Mouse (Mus musculus) adrenal gland, adult 2 months (tissue): ENCODE results near the gene Bmx. TPM values are rescaled to one million over a fixed set of nuclear protein-coding genes. Genes with fewer than 3 reads are reported as not detected.

Experiments used
- DNase-seq: peaks from one replicate; pipeline ENCODE4 v3.0.0; 2021
- long read RNA-seq: library from polyadenylated mRNA; stranded (forward); transcript quantifications from one replicate; pipeline ENCODE4 v2.0.0, GENCODE M21; 2021
- polyA plus RNA-seq: library from polyadenylated mRNA; depleted of rRNA; stranded (reverse); fragments of >200 nt; gene quantifications from 2 replicates; pipeline ENCODE4 v1.2.3, GENCODE M21; 2012; rRNA removed
- total RNA-seq, 2 experiments: library from RNA; stranded (reverse); gene quantifications; 2 replicates each; pipeline ENCODE4 v1.2.3; 2021

The Bmx gene
- total RNA-seq = under 1 TPM; 0.17 to 0.66 TPM
- polyA plus RNA-seq = 0.03 TPM in 1 of 2 replicates, not detected in the other
- long read RNA-seq = 0 reads

DNA sequence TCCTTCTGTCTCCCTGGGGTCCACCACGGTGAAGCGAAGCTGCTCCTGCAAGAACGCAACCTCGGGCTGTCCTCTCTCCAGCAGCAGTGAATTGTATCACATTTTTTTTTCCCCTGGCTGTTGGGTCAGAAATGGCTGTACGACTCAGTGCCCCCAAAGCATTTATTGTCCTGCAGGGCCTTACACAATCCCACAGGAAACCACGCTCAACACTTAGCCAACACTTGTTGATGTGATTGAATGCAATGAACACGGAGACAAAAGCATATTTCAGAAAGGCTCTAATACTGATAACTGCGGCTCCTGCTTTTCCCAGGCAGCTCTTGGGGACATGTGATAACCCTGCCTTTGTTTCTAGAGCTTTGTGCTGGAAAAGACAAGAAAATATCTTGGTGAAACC is at the start of gene Bmx:
TSS of gene Bmx (minus strand) at position 137 of the 400 bp plus-strand sequence.
- no peak for DNase-seq

- DNase-seq = peak; percentile 18
Measured at GRCm38 (mm10) chrX:164306250-164306649, 48.3 kb upstream of the Bmx start.

DNA sequence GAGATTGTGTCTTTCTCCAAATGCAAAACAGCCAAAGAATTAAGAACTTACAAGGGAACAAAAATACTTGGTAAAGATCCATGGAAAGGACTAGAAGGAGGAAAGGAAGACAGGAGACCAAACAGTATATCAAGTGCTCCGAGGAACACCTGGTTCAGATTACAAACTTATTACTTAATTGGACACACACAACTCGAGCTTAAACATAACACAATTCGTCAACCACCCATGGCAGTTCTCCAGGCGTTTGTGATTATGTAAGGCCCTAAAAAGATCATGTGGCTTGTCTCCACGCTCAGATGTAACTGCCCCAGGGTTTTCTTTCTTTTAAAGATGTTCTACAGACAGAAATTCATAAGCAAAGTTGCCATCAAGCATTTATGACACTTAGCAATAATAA is 33.2 kb upstream of the Bmx start:
- DNase-seq = no peak

DNA sequence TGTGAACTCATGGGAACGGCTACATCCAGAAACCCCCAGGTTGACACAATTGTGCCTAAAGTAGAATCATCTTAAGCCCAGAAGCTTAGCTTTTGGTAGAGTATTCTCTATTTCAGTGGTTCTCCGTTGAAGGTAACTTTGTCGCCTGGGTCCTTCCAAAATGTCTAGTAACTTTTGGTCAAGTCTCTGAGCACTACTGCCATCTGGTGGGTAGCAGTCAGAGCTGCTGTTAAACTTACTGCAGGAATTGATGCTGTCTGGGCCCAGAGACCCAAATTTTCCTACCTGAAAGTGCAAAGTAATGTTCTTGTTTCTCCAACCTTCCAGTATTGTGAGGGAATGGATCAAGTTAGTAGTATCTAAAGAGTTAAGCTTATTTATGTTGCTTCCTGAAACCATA is 29.1 kb upstream of the Bmx start:
- peak; percentile 18 for DNase-seq

- DNase-seq = no peak
Measured at GRCm38 (mm10) chrX:164283808-164284207, 25.8 kb upstream of the Bmx start.

DNA sequence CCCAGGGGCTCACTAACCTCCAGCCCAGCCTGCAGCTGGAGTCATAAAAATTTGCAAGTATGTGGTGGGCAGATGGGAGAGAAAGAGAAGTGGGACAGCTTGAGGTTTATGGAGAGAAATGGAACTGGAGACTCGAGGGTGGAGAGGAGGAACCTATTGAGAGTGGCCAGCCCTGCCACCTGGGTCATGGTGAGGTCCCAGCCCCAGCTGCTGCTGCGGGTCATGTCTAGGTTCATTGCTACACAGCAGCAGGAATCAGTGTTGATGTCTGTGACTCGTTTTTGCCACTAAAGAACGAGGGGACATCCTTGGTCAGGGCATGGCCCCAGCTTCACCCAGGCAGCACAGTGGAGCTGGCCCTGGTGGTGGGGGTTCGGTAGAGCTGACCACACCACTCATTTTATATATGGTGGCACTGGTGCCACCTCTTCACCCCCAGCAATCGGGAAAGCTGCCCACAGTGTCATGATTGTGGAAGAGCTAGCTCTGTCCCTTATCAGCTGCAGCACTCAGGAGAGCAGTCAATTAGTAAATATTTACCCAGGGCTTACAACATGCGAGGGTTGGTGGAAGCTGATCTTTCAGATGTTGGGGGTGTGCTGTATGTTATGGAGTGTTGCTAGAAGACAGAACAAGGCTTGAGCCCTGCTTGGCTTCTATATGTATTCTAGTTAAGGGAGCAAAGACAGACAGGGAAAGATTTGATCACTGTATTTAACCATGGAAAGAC is 23.1 kb upstream of the Bmx start:
- no peak for DNase-seq

- DNase-seq = no peak
Measured at GRCm38 (mm10) chrX:164275536-164275935, 17.5 kb upstream of the Bmx start.

GRCm38 (mm10) chrX:164270603-164271002 is 12.6 kb upstream of the Bmx start:
- no peak for DNase-seq

DNA sequence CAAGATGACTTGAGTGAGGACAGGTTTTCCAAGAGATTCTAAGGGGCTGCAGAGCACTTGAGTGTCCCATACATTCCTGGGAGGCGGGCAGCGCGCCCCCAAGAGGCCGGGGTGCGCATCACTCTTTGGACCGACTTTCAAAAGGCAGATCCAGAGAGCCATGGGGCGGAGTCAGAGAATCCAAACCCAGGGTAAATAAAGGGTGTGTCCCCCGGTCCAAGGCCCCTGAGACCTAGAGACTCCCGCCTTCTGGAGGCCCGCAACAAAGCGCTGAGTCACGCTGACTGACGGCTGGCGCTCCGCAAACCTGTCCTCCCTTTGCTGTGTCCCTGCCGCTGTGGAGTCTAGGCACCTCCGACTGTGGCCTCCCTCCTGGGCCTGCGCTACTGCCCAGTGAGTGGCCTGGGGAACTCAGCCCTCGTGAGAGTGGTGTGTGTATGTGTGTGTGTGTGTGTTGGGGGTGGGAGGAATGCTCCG is 11.3 kb upstream of the Bmx start, which contains the start of gene Pir:
TSS of gene Pir (plus strand) at position 87 of the 477 bp plus-strand sequence.
- peak; percentile 65 for DNase-seq

GRCm38 (mm10) chrX:164264861-164265260 is 6.9 kb upstream of the Bmx start:
- no peak for DNase-seq

DNA sequence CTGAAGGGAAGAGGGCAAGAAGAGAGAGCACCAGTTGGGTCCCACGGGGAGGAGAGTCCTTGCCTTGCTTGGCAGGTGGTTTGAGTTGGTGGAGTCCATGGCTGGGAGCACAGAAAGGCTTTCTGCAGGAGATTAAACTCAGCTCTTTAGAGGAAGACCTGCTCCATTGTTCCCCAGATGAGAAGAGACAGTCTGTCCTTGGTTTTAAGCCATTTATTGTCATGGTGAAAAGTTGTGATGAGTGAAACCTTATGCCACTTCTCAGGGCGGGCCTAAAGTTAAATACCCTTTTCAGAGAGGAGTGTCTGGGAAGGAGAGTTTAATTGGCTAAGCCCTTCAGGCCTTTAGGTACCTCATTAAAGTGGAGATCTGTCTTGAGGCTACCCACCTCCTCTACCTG is 4.3 kb upstream of the Bmx start:
- no peak for DNase-seq

DNA sequence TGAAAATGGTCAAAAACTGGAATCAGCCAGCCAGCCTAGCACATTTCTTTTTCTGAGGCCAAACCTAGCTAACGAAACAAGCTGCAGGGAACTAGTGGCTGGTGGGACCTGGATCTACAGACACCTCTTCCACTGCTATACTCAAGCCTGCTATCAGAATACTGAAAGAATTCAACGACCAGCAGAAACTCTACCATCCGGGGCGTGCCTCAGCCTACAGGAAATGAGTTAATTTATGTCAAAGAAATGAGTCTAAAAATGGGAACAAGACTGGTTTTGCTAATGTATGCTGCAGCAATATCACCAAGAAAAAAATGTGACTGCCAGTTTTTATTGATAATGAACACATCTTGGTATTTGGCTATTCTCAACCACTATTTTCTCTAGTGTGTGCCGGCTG is 669 bp upstream of the Bmx start:
- no peak for DNase-seq

GRCm38 (mm10) chrX:164256527-164256926 is 1.5 kb downstream of the Bmx start:
- DNase-seq = no peak

DNA sequence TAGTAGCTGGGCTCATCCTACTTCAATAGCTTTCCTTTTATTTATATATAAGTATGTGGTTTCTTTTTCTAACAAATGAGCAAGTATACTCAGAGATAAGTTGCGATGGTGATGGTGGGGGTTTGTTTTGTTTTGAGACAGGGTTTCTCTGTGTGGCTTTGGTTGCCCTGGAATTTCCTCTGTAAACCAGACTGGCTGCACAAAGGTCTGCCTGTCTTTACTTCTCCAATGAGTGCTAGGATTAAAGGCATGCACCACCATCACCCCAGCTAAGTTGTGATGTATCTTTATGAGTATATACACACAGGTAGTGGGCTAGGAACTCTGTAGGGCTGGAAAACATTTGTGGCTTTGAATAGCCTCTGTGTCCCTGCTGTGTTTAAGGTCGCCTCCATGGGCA is 11.3 kb downstream of the Bmx start:
- no peak for DNase-seq

- DNase-seq = no peak
Measured at GRCm38 (mm10) chrX:164245714-164246113, 12.3 kb downstream of the Bmx start.

DNA sequence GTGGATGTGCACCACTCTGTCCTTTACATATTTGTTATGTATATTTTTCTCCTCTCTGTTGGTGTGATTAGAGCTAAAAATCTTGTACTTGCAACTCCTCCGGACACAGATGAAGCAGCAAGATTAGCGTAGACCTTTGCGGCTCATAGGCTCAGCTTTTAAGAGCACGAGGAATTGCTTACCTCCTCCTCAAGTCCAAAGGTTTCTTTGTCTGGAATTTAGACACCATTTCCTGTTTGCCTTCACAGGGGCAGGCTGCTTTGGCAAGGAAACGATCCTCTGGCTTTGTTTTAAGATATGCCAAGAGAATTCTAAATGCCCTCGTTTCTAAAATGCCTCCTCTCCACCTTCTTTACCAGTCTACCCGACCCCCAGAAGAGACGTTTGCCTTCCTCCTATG is 24.6 kb downstream of the Bmx start:
- DNase-seq = no peak

- peak; percentile 10 for DNase-seq
Measured at GRCm38 (mm10) chrX:164221989-164222388, 36.0 kb downstream of the Bmx start.

- DNase-seq = no peak
Measured at GRCm38 (mm10) chrX:164200547-164200946, 57.4 kb downstream of the Bmx start.

DNA sequence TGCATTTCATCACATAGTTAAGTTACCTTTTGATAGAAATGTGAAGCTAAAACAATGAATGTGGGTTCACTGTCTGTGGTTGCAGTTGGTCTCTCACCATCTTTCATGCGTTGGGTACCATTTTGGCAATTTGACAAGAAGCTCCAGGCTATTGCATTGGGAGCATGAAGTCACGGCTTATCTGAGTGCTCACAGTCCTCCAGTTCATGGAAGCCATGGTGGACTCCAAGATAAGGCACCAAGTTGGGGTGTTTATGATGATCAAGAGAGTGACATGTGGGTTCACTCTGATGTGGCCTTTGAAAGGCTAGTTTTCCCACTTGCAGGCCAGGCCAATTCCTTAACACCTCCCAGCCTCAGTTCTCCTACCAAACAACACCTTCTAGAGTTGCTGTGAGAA is 60.3 kb downstream of the Bmx start:
- no peak for DNase-seq

DNA sequence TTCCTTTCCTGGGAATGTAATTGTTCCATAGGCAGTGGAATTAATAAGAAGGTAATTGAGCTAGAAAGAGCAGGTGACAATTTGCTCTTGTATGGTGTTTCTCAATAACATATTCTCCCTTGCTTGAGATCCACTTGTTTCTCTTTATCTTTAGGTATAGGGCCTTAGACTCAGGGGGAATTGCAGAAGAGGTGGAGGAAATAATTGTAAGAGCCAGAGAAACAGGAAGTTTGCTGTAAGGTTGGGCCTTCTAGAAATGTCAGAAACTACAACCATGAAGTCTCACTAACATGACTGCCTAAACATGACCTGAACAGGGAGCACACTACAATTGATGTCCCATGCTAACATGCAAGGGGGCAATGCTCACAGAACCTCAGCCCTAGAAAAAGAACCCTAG is 68.1 kb downstream of the Bmx start:
- no peak for DNase-seq

DNA sequence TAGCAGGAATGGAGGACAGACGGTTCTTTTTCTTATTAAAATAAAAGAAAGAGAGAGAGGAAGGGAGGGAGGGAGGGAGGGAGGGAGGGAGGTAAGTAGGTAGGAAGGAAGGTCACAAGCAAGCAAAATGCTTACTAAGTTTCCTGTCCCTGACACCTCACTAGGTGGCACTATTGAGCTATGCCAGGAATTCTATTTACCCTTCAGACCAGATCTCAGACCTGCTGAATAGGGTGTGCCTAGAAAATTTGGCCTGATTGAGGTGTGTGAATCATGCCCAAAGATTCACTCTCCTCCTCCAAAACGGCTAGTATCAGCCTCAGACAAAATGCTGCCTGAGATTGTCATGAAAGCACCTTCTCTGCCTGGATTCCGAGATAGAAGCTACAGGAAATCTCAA is 74.1 kb downstream of the Bmx start:
- peak; percentile 31 for DNase-seq

- DNase-seq = peak; percentile 30
Measured at GRCm38 (mm10) chrX:164179746-164180145, 78.2 kb downstream of the Bmx start.

DNA sequence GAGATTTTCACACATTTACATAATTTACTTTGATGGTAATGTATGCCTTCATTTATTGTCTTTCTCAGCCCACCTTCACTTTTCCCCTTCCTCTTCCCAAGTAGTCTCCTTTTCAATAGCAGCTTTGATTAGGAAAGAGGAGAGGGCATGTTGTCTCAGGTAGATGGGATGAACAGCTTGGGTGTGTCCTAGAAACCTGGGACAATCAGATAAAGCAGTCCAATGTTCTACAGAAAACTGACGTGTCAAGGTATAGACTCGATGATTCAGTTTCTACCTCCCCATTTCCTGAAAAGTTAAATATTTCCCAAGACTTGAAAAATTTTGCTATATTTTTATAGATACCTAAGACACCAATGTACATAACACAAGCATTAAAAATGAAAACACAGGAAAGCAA is 79.1 kb downstream of the Bmx start:
- no peak for DNase-seq

DNA sequence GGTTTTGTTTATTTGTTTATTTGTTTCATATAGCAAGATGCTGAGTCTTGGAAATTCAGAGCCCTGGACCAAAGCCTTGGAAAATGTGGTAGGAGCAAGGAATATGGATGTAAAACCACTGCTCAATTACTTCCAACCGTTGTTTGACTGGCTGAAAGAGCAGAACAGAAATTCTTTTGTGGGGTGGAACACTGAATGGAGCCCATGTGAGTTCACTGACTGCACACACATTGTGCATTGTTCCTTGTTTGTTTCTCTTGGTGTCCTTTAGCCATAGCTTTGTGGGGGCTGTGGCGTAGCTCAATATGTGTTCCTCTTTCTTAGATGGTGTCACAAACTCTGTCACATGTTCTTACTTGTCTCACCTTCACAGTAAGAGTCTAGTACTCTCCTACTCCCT is 82.2 kb downstream of the Bmx start:
- no peak for DNase-seq
